Mouse (Mus musculus) lung, postnatal 14 days (tissue): Measurements from ENCODE around the gene Sf3a1.
A peak's percentile ranks its signal among the peaks of the same experiment; 100 is the strongest.
"Not testable (repeated sequence)": the region's sequence is repeated elsewhere in the genome, so short reads cannot be mapped to it uniquely, and the experiment has no call there.

Source experiments
- DNase-seq: peaks from one replicate; pipeline ENCODE4 v3.0.0; 2021

The Sf3a1 gene

GRCm38 (mm10) chr11:4159808-4160708 is at the start of gene Sf3a1, which contains the start of gene Ccdc157:
TSS of gene Sf3a1 (plus strand) at chr11:4160350.
TSS of gene Ccdc157 (minus strand) at chr11:4160293.
- DNase-seq, result peak; percentile 95

DNA sequence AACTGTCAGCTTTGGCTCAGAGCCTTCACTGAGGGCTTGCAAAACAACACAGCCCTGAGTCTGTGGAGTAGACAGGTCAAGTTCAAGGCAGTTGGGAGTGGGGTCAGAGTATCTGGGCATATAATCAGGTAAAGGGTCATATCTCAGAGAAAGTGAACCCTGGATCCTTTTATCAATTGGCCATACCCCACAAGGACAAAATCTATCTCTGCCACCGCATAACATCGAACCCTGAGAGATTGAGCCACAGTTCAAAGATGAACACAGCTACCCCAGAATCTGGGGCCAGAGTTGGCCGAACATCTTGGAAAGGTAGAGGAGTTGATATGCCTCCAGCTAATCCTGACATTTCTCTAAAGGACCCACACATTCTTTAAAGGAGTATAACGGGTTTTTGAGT is 48.1 kb upstream of the Sf3a1 start:
- DNase-seq, result no peak

- no peak for DNase-seq
Measured at GRCm38 (mm10) chr11:4112861-4113260, 47.3 kb upstream of the Sf3a1 start.

- DNase-seq, result no peak
Measured at GRCm38 (mm10) chr11:4113496-4113895, 46.7 kb upstream of the Sf3a1 start.

DNA sequence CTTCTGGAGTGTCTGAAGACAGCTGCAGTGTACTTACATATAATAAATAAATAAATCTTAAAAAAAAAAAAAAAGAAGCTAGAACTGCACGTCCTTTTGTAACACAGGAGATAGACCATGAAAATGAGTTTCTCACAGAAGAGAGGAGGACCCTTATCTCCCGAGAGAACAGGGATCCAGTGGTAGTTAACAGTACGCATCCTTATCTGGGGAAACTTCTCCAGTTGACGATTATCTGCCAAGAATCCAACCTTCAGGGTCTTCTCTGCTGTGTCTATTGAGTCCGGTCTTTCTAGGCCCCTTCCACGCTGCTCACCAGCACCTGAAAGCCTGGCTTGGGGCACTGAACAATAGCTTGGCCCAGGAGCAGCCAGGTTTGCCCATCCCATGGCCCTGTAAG is 46.2 kb upstream of the Sf3a1 start:
- no peak for DNase-seq

GRCm38 (mm10) chr11:4114541-4114940 is 45.6 kb upstream of the Sf3a1 start:
- DNase-seq, result not testable (repeated sequence)

- DNase-seq, result no peak
Measured at GRCm38 (mm10) chr11:4115407-4115806, 44.7 kb upstream of the Sf3a1 start.

- peak; percentile 7 for DNase-seq
Measured at GRCm38 (mm10) chr11:4116458-4117141, 43.5 kb upstream of the Sf3a1 start.

DNA sequence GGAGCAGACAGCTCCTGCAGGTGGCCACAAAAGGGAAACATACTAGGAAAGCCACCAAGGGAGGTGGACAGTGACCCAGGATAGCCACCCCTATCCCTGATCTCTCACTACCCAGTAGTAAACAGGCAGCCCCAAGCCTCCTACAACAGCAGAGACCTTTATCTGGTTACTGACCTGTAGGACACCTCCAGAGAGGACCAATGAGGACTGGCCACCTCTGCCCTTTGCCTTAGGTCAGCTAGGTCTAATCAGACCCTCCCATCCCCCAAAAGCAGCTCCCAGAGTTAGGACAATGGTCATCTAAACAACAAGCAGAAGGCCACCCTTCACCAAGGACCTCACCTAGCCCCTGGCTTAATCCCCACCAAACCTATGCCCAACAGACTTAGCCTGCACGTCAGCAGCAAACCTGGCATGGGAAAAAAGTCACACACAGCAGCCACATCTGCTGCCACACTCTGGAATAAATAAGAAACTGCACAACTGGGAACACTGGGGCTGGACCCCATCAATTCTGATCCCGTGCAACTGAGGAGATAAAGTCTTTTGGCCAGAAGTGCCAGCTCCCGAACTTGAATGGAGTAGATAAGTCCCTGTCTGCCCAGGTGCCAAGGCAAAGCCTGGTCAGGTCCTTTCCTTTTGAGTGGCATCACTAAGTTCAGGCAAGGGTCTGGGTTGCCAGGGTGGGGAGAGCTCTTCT is 42.6 kb upstream of the Sf3a1 start:
- no peak for DNase-seq

DNA sequence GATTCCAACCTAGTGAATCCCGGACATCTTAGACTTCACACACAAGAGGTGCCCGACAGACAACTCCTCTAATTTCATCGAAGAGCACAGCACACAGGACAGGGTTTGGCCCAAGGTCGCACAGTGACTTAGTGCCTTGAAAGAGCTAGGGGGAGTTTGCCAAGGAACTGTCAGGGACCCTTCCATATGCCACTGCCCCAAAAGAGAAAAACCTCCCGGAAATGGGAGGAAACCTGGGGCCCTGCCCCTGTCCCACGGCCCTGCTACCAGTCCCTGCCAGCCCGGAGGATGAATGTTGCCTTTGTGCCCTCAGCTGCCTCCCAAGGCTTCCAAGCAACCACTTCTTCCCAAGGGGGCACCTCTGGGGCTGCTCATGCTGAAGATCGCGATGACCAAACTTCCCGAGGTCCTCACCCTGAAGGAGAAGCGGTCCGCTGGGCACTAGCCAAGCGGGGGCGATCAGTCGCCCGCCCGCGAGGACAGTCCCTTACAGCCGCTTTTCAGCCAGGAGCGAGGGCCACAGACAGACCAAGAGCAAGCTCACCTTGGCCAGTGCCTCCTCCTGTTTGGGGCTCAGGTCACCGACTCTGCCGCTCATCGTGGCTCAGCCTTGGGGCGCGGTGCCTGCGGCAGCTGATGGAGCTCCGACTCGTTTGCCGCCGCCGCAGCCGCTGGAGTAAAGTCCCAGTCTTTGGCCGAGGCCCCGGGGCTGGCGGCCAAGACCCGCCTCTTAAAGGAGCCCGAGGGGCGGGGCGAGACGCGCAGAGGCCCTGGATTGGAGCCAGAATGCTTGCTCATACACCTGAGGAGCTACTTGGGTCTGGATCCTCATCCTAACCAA is 41.8 kb upstream of the Sf3a1 start:
- DNase-seq, result peak; percentile 84

DNA sequence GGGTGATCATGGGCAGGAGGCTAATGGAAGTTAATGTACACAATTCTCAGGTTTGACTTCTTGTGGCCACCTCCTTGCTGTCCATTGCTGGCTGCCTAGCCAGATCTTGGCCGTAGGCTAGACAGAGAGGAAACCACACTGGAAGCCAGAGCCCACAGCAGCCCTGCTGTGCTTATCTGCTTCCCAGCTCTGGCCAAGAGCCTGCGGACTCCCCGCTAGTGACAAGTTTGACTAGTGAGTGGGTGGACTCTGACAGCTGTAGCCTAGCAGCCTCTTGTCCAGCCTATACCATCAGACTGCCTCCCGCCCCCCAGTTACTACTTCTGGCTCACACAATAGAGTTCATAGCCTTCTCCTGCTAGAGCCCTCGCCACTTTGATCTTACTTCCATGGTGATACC is 40.5 kb upstream of the Sf3a1 start:
- no peak for DNase-seq

DNA sequence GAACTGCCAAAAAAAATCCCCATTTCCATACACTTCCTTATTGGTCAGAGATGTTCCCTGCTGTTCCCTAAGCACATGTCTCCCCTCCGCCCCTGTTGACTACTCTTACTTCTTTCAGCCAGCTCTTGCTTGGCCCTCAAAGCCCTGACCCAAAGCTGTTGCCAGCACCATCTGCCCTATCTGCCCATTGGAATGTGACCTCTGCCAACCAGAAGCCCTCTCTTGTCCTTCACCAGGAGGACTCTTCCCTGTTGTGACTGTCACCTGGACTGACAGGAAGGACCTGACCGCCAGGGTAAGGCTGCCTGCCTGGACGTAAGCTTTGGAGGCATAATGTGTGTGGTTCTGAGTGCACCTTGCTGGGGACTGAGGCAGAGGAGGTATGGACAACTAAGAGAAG is 38.5 kb upstream of the Sf3a1 start:
- DNase-seq, result no peak

- DNase-seq, result no peak
Measured at GRCm38 (mm10) chr11:4122226-4122625, 37.9 kb upstream of the Sf3a1 start.

DNA sequence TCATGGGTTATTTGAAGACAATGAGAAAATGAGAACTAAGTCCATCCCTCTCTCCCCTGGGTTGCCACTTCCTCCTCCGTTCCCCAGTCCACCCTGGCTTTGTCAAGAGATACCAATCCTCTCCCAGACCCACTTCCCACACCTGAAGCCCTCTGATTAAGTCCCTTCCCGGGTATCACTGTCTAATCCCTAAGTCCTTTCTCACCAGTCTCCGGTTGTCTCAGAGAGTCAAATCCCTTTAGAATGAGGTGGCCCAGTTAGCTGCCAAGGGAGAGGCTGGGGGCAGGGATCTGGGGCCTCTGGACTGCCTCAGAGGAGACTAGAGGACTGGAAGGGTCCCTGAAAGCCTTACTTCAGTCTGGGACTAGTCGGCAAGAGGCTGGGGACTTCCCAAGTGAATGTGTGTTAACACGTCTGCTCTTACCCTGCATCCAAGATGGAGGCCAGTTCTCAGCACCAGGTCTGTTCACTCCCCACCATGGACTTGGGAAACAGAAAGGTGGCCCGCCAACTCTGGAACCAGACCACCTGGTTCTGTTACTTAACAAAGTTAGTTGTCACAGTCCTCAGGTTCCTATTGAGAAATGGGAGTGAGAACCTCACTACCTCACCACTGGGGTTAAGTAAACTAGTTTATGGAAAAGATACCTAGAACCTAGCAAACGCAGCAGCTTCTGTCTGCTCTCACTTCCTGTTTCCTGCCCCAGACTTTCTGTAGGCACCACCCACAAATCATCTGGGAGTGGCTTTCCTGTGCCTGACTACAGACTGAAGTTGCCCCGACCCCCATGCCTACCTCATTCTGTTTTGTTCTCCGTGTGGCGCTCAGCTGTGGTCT is 37.2 kb upstream of the Sf3a1 start, which contains the start of gene Sec14l2:
Gene Sec14l2, minus strand, starts transcription at position 674 of the 838 bp plus-strand sequence.
- no peak for DNase-seq

- peak; percentile 66 for DNase-seq
Measured at GRCm38 (mm10) chr11:4123922-4124321, 36.2 kb upstream of the Sf3a1 start.

GRCm38 (mm10) chr11:4127059-4127458 is 33.1 kb upstream of the Sf3a1 start:
- no peak for DNase-seq

DNA sequence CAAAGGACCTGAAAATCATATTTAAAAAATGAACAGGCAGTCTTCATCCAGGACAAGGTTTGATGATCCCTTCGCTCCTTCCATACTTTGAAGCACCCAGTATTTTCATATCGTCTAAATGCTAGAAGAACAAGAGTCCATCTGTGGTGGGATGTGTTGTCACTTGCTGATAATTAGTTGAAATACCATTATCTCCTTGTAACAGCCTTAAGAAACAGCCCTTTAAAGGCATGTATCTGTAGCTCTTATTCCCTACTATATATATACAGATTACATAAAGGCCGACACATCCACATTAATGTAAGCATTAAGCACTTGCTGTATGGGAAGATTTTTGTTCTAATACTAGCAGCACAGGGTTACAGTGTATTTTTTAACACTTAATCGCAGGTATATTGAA is 31.7 kb upstream of the Sf3a1 start:
- DNase-seq, result not testable (repeated sequence)

GRCm38 (mm10) chr11:4133450-4133849 is 26.7 kb upstream of the Sf3a1 start:
- DNase-seq, result no peak

- DNase-seq, result no peak
Measured at GRCm38 (mm10) chr11:4134400-4134799, 25.8 kb upstream of the Sf3a1 start.

DNA sequence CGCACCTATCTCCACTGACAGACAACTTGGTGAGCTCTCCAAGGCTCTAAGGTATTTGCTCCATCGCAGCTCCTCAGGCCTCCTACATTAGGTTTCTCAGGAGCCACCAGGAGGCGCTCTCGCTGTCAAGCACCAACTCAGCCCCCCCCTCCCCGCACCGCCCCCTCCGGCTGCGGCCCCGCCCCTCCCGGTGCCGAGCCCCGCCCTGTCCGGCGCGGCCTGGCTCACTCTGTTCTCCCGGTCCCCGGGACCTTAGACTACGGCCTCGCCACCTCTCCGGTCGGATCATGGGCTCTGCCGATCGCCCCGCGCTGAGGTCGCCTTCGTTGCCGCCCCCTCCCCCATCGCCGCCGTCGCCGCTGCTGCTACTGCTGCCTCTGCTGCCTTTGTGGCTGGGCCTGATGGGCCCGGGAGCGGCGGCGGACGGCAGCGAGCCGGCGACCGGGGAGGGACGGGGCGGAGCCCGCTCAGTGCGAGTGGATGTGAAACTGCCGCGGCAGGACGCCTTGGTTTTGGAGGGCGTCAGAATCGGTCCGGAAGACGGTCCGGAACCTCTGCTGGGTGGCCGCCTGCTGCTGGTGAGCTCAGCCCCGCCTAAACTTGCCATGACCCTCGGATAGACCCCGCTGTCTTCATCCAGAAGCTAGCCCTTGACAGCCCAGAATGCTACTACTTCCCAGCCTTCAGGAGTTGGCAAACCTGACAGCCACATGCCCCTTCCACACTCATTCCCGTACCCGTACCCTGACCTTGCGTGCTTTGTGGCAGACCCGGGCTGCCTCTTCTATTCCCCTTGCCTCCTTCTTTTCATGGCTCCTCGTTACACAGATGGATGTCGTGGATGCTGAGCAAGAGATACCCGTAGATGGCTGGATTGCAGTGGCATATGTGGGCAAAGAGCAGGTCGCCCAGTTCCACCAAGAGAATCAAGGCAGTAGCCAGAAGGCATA is 24.9 kb upstream of the Sf3a1 start, which contains the start of gene Rnf215:
Gene Rnf215, plus strand, starts transcription at position 217 of the 950 bp plus-strand sequence.
- DNase-seq, result peak; percentile 95
